Mouse (Mus musculus) intestine, embryonic 15.5 days (tissue): ENCODE results near the gene Alk. TPM values are rescaled to one million over a fixed set of nuclear protein-coding genes. Genes with fewer than 3 reads are reported as not detected.

Source experiments
- ATAC-seq: fragments of 200-750 bp; cut with Nextera tagmentation; 2 replicates; pipeline ENCODE4 v1.8.0; 2017; ENCODE audit warnings: moderate TSS enrichment, moderate library complexity
- H3K27ac ChIP-seq: fragments of 300-500 bp; sonication (generic); 2 replicates; pipeline ENCODE4 v1.5.1; 2015; ENCODE audit warnings: mild to moderate bottlenecking, inconsistent platforms
- H3K27me3 ChIP-seq: fragments of 300-500 bp; sonication (generic); replicated peaks from 2 replicates; pipeline ENCODE4 v1.6.1; 2015; ENCODE audit warnings: inconsistent platforms
- H3K36me3 ChIP-seq: fragments of 300-500 bp; sonication (generic); 2 replicates; pipeline ENCODE4 v1.6.1; 2015; ENCODE audit warnings: inconsistent platforms
- H3K4me1 ChIP-seq: fragments of 300-500 bp; sonication (generic); replicated peaks from 2 replicates; pipeline ENCODE4 v1.6.1; 2015; ENCODE audit warnings: inconsistent platforms
- H3K4me2 ChIP-seq: fragments of 300-500 bp; sonication (generic); replicated peaks from 2 replicates; pipeline ENCODE4 v1.6.1; 2015; ENCODE audit warnings: mild to moderate bottlenecking, inconsistent platforms
- H3K4me3 ChIP-seq: fragments of 300-500 bp; sonication (generic); replicated peaks from 2 replicates; pipeline ENCODE4 v1.5.1; 2015; ENCODE audit warnings: inconsistent platforms
- H3K9ac ChIP-seq: fragments of 300-500 bp; sonication (generic); 2 replicates; pipeline ENCODE4 v1.6.1; 2015; ENCODE audit warnings: inconsistent platforms
- H3K9me3 ChIP-seq: fragments of 300-500 bp; sonication (generic); 2 replicates; pipeline ENCODE4 v1.6.1; 2016; ENCODE audit warnings: inconsistent platforms
- WGBS: fragments of 180-500 bp; shearing (Covaris S2); methylation state at CpG from one replicate; pipeline ENCODE4 v1.1.7; 2015; 5-methylcytosine and 5-hydroxymethylcytosine counted together
- polyA plus RNA-seq: library from polyadenylated mRNA; unstranded; fragments of >200 nt; fragmentation: Nextera tagmentation; extraction: Ambion mirVana; gene quantifications from 2 replicates; pipeline ENCODE4 v1.2.1, GENCODE M21; 2015

The Alk gene
- polyA plus RNA-seq, 1 experiment from 2014 or later: 0.78 TPM

DNA sequence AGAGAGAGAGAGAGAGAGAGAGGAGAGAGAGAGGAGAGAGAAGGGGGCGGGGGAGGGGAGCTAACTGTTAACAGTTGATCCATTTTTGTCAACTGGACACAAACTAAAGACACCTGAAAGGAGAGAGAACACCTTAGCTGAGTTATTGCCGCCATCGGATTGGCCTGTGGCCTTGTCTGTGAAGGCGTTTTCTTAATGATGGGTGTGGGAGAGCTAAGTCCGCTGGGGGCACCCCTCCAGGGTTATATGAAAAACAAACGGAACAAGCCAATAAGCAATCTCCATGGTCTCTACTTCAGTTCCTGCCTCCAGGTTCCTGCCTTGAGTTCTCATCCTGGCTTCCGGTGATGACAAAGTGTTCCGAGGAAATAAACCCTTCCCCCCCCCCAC, 734.2 kb downstream of the Alk start:
- Histone ChIP-seq H3K4me2 (no peak overlapping the region), H3K36me3 (no peaks in the 10 kb centered on the region), H3K9me3 (no peaks in the 10 kb centered on the region), H3K9ac (no peak overlapping the region), H3K4me3 (no peak overlapping the region), H3K4me1 (peaks cover 3% of the 10 kb centered on the region; the same call in 1 of the 2 replicates), H3K27ac (no peak overlapping the region), H3K27me3 (peaks cover 2% of the 10 kb centered on the region)
- WGBS: 82% methylated on average over 8 of the region's 8 CpGs
- no peak for ATAC-seq

DNA sequence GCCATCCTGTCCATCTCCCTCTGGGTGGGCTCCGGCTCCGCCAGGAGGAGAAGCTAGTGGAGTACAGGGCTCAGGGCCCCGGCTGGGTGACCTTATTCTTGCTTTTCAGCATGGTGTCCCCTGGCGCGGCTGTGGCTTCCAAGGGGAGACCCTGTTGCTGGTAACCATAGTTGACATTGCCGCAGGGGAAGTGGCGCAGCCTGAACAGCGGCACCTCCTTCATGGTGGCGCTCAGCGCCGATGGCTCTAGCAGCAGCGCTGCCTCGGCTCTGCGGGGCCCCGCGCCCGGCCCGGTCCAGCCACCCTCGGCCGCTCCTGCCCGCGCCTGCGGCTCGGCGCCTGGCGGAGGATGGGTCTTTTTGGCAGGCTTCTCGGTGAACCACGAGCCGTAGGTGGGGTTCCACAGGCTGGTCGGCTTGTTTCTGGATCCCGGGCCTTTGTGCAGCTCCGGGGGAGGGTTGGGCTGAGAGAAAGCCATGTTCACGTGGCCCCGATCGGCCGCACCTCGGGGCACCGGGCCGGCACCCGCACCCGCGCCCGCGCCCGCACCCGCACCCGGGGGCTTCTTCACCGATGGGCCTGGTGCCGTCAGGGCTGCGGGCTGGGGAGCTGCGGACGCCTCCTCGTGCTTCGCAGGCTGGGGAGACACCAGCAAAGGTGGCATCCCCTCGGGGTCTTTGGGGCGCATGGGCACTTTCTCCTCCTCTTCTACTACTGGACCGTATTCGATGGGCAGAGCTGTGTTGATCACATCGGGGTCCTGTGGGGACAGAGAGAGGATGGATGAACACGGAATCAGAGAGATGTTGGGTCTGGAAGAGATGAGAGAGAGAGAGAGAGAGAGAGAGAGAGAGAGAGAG, 734.8 kb downstream of the Alk start:
- peak overlapping the region; percentile 45 for H3K4me3 ChIP-seq
- peak; percentile 73; the same call in 1 of the 2 replicates for ATAC-seq
- H3K4me2 ChIP-seq: peak overlapping the region; percentile 93
- peak overlapping the region; percentile 59 for H3K9ac ChIP-seq
- no peaks in the 10 kb centered on the region for H3K36me3 ChIP-seq
- H3K4me1 ChIP-seq: peaks cover 3% of the 10 kb centered on the region; the same call in 1 of the 2 replicates
- H3K9me3 ChIP-seq: no peaks in the 10 kb centered on the region
- peaks cover 2% of the 10 kb centered on the region for H3K27me3 ChIP-seq
- whole genome bisulfite sequencing: 5% methylated on average over 60 of the region's 60 CpGs
- no peak overlapping the region for H3K27ac ChIP-seq

DNA sequence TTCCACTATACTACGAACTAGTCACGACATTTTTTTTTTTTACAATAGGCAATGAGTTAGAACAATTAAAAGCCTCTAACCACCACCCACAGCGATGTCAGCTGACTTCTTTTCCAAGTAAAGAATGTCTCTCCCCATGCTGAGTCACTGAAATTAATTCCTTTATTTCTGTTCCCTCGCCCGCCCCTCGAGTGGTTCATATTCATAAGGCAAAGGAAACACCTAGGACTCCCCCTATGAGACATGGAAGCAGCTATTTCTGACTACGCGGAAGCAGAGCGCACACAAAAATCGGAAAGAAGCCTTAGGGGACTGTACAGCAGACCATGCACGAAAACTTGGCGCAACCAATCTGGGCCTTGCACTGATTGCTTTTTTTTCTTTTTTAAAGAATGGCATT, 735.6 kb downstream of the Alk start:
- no peak overlapping the region for H3K4me3 ChIP-seq
- H3K9me3 ChIP-seq: no peaks in the 10 kb centered on the region
- ATAC-seq: no peak
- H3K27ac ChIP-seq: no peak overlapping the region
- no peaks in the 10 kb centered on the region for H3K36me3 ChIP-seq
- peak overlapping the region; percentile 93; the same call in 1 of the 2 replicates for H3K4me2 ChIP-seq
- H3K4me1 ChIP-seq: peaks cover 3% of the 10 kb centered on the region; the same call in 1 of the 2 replicates
- 90% methylated on average over 12 of the region's 12 CpGs for WGBS
- H3K9ac ChIP-seq: no peak overlapping the region
- peaks cover 2% of the 10 kb centered on the region for H3K27me3 ChIP-seq

DNA sequence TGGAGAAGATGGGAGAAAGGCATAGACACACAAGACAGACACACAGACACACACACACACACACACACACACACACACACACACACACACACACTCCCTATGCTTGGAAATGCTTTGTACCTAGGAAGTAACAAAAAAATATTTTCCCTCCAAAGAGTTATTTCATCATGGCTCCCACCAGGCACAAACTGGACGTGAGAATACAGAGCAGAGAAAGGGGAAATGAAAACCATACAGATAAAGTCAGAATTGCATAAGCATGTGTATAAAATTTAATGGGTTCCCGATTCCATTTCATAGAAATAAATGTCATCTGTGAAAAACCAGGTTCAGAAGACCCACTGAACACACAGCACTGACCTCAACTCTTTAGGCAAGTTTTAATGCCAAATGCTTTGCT, 736.5 kb downstream of the Alk start:
- 88% methylated on average over 2 of the region's 2 CpGs for WGBS
- Histone ChIP-seq H3K36me3 (no peaks in the 10 kb centered on the region), H3K27ac (no peak overlapping the region), H3K9me3 (no peaks in the 10 kb centered on the region), H3K4me3 (no peak overlapping the region), H3K4me1 (peaks cover 3% of the 10 kb centered on the region; the same call in 1 of the 2 replicates), H3K9ac (no peak overlapping the region), H3K4me2 (no peak overlapping the region), H3K27me3 (peaks cover 2% of the 10 kb centered on the region)
- ATAC-seq: no peak

DNA sequence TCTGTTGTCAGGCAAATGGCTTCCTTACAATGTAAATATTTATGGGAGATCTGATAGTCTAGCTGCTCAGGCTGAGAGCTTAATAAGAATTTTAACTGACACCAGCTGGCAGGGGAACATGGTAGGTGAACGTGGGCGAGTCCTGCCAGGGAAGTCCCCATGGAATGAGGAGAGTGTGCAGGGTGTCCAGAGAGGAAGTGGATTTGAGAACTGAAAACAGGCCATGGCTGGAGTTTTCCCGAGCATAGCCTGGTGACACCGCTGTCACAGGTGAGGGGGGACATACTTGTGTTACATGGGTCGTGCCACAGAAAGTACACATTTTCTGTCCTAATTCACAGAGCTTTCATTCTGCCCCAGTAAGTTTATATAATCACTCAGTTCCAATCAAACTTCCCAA, 739.0 kb downstream of the Alk start:
- H3K9me3 ChIP-seq: no peaks in the 10 kb centered on the region
- WGBS: 56% methylated on average over 5 of the region's 5 CpGs
- H3K36me3 ChIP-seq: no peaks in the 10 kb centered on the region

DNA sequence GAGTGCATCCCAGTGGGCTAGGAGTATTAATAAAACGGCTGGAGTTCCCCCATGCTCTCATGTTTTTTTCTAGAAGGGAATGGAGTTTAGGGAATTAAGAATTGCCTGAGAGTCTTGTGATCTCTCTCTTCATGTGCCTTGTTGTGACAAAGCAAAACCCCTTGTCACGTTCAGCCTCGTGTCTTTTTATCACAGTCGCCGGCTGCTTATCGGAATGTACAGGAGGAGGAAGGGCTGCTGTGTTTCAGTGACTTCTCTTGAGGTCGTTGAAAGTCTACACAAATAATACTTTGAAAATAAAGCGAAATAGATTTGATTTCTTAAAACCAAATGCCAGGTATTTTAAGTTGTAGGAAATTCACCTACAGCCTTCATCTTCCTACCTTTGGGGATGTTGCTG, 740.4 kb downstream of the Alk start:
- no peak overlapping the region for H3K27ac ChIP-seq
- H3K36me3 ChIP-seq: no peaks in the 10 kb centered on the region
- H3K27me3 ChIP-seq: no peaks in the 10 kb centered on the region; the same call in 1 of the 2 replicates
- H3K4me1 ChIP-seq: no peaks in the 10 kb centered on the region
- 86% methylated on average over 8 of the region's 8 CpGs for WGBS
- no peaks in the 10 kb centered on the region for H3K9me3 ChIP-seq
- no peak overlapping the region for H3K4me3 ChIP-seq
- ATAC-seq: no peak
- H3K9ac ChIP-seq: no peak overlapping the region
- H3K4me2 ChIP-seq: no peak overlapping the region

More for the DNA sequence above, 739.0 kb downstream of the Alk start:
- Histone ChIP-seq H3K4me2 (no peak overlapping the region), H3K9ac (no peak overlapping the region), H3K4me1 (peaks cover 3% of the 10 kb centered on the region; the same call in 1 of the 2 replicates), H3K4me3 (no peak overlapping the region), H3K27me3 (peaks cover 2% of the 10 kb centered on the region), H3K27ac (no peak overlapping the region)
- ATAC-seq: no peak

DNA sequence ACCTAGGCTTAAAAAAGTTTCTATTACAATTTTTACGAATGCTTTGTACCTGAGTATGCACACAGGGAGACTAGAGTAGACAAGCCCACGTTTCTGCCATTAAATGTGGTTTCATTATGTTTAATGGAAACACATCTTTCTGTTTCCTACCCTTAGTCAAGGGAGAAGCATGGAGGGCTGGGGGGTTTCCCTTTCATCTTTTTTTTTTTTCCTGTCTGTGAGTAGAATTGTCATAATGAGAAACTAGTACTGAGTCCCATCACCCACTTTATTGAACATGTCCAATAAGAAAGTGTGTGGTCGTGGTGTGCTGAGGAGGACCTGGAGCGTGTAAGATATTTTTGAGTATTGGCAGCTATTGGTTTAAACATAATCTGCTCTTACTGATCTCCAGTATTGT, 741.5 kb downstream of the Alk start:
- no peak overlapping the region for H3K9ac ChIP-seq
- WGBS: 86% methylated on average over 4 of the region's 4 CpGs
- H3K36me3 ChIP-seq: no peaks in the 10 kb centered on the region

DNA sequence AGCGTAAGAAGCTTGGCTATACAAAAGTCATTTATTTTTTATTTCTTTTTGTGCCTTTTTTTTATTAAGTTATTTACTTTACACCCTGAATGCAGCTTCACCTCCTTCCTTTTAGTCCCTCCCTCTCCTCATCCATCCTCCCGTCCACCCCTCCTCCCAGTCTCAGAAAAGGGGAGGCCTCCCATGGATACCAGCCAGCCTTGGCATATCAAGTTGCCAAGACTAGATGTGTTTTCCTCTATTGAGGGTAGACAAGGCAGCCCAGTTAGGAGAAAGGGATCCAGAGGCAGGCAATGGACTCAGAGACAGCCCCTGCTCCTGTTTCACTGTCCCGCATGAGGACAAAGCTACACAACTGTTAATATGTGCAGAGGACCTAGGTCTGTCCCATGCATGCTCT, 742.2 kb downstream of the Alk start:
- ATAC-seq: no peak
- no peak overlapping the region for H3K9ac ChIP-seq
- H3K4me1 ChIP-seq: no peaks in the 10 kb centered on the region
- no peak overlapping the region for H3K27ac ChIP-seq
- 93% methylated on average over 3 of the region's 3 CpGs for WGBS
- no peaks in the 10 kb centered on the region for H3K36me3 ChIP-seq
- H3K4me3 ChIP-seq: no peak overlapping the region
- H3K9me3 ChIP-seq: no peaks in the 10 kb centered on the region
- no peaks in the 10 kb centered on the region for H3K27me3 ChIP-seq
- H3K4me2 ChIP-seq: no peak overlapping the region

More for the DNA sequence above, 741.5 kb downstream of the Alk start:
- no peak overlapping the region for H3K4me3 ChIP-seq
- H3K9me3 ChIP-seq: no peaks in the 10 kb centered on the region
- H3K27ac ChIP-seq: no peak overlapping the region
- H3K27me3 ChIP-seq: no peaks in the 10 kb centered on the region
- no peaks in the 10 kb centered on the region for H3K4me1 ChIP-seq
- H3K4me2 ChIP-seq: no peak overlapping the region
- ATAC-seq: no peak

DNA sequence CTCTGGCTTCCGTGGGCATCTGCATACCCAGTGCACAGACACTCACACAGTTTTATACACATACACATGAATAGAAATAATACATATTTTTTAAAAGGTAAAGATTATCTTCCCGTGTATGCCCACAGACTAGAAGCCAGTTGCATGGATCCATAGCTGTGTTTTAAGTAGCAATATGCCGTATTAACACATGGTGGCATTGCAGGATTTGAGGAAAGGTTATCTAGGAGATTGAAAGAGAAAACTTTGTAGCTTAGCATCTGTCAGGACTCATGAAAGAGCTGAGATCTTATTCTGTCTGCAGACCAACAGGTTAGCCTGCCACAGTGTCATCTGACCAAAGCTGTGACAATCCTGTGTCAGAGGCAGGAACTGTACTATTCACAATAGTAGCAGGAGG, 772.5 kb downstream of the Alk start:
- Histone ChIP-seq H3K4me3 (no peak overlapping the region), H3K36me3 (no peaks in the 10 kb centered on the region), H3K4me2 (no peak overlapping the region), H3K27me3 (no peaks in the 10 kb centered on the region), H3K9me3 (no peaks in the 10 kb centered on the region), H3K27ac (no peak overlapping the region), H3K4me1 (peaks cover 5% of the 10 kb centered on the region; the same call in 1 of the 2 replicates), H3K9ac (no peak overlapping the region)
- no peak for ATAC-seq
- 85% methylated on average over 3 of the region's 3 CpGs for WGBS

DNA sequence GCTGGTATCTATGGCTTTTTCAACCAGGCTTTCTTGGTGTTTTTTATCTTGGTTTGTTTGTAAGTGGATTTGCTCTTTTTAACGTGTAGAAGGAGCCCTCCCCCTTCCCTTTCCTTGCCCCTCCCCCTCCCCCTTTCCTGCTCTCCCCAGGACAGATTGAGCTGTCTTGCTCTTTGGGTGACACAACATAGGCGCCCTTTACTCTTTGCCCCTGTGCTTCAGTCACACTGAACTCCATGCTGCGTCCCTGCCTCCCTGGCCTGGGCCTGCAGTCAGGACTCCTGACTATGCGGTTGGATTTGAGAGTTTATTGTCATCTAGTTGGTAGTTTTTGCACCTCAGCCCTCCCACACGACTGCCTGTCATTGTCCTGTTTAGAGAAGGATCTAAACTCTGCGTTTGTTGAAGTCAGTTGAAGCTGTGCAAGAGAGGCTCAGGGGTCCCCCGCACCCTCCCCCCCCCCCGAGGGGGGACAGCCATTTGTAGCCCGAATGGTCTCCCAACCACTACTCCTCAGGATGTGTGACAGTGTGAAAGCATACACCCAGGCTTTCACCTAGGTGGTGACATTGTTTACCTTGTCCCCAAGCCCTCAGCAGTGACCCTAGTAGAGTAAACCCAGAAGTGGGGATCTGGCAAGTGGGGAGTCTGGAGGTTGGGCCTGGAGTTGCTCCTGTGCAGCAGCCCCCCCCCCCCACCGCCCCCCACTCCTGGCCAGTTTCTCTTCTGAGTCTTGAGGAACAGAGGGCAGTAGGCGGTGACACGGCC, 775.6 kb downstream of the Alk start:
- Histone ChIP-seq H3K4me3 (no peak overlapping the region), H3K9ac (no peak overlapping the region), H3K27me3 (no peaks in the 10 kb centered on the region), H3K27ac (no peak overlapping the region), H3K36me3 (no peaks in the 10 kb centered on the region), H3K4me1 (peaks cover 8% of the 10 kb centered on the region; the same call in 1 of the 2 replicates), H3K9me3 (no peaks in the 10 kb centered on the region), H3K4me2 (no peak overlapping the region)
- WGBS: 25% methylated on average over 12 of the region's 12 CpGs
- ATAC-seq: peak; percentile 67

DNA sequence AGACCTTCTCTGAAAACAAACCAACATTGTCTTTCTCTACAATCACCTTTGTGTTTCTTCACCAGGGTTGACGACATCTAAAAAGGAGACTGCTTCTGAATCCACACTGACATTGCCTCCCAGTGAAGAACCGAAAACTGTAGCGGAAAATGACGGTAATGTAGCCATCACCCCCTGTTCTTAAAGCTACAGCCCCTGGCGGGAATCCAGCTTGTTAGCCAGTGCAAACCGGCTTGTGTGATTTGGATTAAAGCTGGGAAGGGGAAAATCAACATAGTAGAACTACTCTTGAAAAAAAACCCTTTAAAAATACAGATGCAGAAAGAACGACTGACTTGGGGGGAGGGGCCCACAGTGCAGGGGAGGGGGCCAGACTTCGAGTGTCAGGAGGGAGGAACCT, 776.8 kb downstream of the Alk start:
- no peak overlapping the region for H3K4me2 ChIP-seq
- no peaks in the 10 kb centered on the region for H3K36me3 ChIP-seq
- H3K27ac ChIP-seq: no peak overlapping the region
- no peaks in the 10 kb centered on the region for H3K9me3 ChIP-seq
- H3K4me3 ChIP-seq: no peak overlapping the region
- no peak overlapping the region for H3K9ac ChIP-seq
- H3K4me1 ChIP-seq: peaks cover 8% of the 10 kb centered on the region; the same call in 1 of the 2 replicates
- 64% methylated on average over 8 of the region's 8 CpGs for WGBS
- no peaks in the 10 kb centered on the region for H3K27me3 ChIP-seq
- ATAC-seq: no peak

DNA sequence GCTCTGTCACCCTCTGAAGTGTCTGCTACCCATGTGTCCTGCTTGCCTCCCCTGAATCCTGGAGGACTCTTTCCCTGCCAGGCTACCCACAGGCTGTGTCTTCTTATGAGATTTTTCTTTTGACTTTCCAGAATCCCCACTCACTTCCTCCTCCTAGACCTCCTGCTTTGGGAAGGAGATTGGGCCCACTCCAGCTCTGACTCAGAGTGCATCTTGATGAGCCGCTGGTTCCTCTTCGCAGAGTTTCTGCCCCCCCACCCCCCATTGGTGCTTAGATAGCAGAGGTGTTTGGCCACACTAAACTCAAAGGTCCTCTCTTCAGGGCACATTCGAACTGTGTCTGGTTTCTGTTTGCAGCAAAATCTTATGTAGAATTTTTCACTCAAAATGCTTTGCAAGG, 777.8 kb downstream of the Alk start:
- no peak overlapping the region for H3K4me3 ChIP-seq
- no peak overlapping the region for H3K9ac ChIP-seq
- no peak for ATAC-seq
- H3K36me3 ChIP-seq: no peaks in the 10 kb centered on the region
- H3K9me3 ChIP-seq: no peaks in the 10 kb centered on the region
- H3K27me3 ChIP-seq: no peaks in the 10 kb centered on the region
- no peak overlapping the region for H3K27ac ChIP-seq
- no peak overlapping the region for H3K4me2 ChIP-seq
- WGBS: 61% methylated on average over 3 of the region's 3 CpGs
- H3K4me1 ChIP-seq: peaks cover 8% of the 10 kb centered on the region; the same call in 1 of the 2 replicates
